Mouse (Mus musculus): ENCODE data around the gene Cacna1c.

The Cacna1c gene

DNA sequence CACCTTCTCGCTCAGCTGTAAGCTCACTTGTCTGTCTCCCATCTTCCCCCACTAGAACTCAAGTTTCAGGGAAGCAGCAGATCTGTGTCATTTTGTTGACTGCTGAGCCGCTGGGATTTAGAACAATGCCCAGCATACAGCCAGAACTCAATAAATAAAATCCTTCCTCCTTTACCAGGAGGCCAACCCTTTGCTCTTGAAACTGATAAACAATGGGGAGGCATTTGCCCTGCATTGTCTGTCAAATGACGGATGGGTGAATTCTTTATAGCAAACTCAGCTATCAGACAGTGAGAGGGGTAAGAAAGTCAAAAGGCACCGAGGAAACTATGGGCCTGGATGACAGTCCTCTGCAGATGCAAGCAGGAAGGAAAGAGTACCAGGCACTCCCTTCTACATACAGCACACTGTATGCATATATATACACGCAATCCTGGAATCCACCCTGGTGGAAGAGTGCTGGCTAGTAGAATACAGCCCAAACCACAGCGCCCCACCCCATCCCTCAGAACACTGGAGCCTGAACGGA is 187.5 kb downstream of the Cacna1c start:
- no peak for DNase-seq (ENCODE audit: low read depth)

- DNase-seq (ENCODE audit: low read depth), result peak; percentile 66
Measured at GRCm38 (mm10) chr6:119004596-119004995, 191.6 kb downstream of the Cacna1c start.

GRCm38 (mm10) chr6:119001442-119001841 is 194.8 kb downstream of the Cacna1c start:
- no peak for DNase-seq (ENCODE audit: low read depth)

- DNase-seq (ENCODE audit: low read depth), result peak; percentile 25
Measured at GRCm38 (mm10) chr6:119000255-119000654, 196.0 kb downstream of the Cacna1c start.

- DNase-seq (ENCODE audit: low read depth), result peak; percentile 29
Measured at GRCm38 (mm10) chr6:118999329-118999875, 196.8 kb downstream of the Cacna1c start.

DNA sequence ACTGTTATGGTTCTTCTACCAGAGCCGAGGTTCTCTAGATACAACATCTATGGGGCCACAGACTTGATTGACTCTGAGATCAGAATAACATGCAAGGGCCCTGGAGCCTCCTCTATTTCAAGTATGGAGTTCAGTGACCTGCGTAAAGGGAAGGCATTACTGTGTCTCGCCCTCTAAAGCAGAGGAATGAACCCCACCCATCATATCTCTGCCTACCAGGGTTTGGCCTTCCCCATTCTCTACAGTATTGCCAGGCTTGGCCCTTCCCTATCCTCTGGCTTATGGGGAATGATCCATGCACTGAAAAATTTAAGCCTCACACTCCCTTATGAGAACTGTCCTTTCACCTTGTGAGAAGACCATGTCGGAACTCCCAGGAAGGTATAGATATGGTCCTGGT is 198.8 kb downstream of the Cacna1c start:
- no peak for DNase-seq (ENCODE audit: low read depth)

- no peak for DNase-seq (ENCODE audit: low read depth)
Measured at GRCm38 (mm10) chr6:118994272-118995061, 201.8 kb downstream of the Cacna1c start.

GRCm38 (mm10) chr6:118992391-118992790 is 203.8 kb downstream of the Cacna1c start:
- no peak for DNase-seq (ENCODE audit: low read depth)

- no peak for DNase-seq (ENCODE audit: low read depth)
Measured at GRCm38 (mm10) chr6:118989999-118990776, 206.0 kb downstream of the Cacna1c start.

GRCm38 (mm10) chr6:118984181-118984901 is 211.9 kb downstream of the Cacna1c start:
- peak; percentile 83 for DNase-seq (ENCODE audit: low read depth)

DNA sequence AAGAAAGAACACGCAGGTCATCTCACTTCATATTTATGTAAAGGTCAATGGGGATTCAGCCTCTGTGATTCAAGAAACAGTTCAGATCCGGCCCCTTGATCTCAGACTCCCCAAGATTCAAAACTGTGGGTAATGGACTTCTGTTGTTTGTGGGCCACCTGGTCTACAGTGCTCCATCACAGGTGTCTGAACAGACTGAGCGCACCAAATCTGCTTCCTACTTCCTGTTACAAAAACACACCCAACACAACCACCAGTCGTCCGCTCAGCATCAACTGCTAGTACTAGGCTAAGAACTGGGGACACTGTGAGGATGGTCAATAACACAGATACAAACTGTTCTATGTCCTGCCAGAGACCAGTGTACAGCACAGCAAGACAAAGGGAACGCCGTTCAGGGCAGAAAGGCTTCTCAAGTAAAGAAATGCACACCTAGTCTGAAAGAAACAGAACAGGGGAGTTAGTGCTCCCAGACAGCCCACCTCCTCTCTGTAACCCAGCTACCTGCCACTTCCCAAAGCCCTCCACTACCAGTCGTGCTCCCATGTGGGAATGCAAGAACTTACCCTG is 212.7 kb downstream of the Cacna1c start:
- no peak for DNase-seq (ENCODE audit: low read depth)

DNA sequence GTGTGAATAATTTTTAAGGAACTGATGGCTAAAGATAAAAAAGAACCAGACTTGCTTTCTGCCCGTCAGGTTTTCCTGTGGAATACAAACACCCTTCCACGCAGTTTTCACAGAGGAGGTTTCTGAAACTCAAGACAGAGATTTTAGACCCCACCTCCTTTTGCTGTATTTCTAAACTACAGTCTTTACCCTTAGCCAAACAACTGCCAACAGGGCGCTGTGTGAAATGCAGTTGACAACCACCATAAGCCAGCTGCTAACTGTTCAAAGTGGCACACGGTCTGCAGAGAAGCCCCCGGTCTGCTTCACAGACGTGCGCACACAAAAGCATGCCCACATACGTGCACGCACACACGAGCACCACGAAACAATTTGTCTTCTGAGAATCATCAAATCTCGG is 216.0 kb downstream of the Cacna1c start:
- no peak for DNase-seq (ENCODE audit: low read depth)

GRCm38 (mm10) chr6:118977443-118978271 is 218.6 kb downstream of the Cacna1c start:
- DNase-seq (ENCODE audit: low read depth), result no peak

DNA sequence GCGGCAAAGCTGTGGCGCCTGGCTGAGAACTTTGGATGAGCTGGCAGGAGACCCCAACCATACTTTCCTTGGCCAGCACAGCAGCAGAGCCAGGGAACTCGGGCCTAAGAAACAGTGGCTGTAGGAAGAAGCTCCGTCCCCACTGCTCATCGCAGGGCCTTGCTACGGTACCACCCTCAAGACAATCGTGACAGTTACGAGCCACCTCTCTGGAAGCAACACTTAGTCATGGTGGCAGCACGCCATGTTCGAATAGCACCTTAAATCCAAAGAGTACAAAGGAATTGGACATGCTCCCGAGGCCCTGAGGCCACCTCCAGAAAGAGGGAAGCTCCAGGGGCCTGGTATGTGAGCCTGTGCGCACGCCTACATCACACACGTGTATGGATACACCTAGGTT is 219.6 kb downstream of the Cacna1c start:
- DNase-seq (ENCODE audit: low read depth), result no peak

GRCm38 (mm10) chr6:118971844-118972531 is 224.2 kb downstream of the Cacna1c start:
- no peak for DNase-seq (ENCODE audit: low read depth)

DNA sequence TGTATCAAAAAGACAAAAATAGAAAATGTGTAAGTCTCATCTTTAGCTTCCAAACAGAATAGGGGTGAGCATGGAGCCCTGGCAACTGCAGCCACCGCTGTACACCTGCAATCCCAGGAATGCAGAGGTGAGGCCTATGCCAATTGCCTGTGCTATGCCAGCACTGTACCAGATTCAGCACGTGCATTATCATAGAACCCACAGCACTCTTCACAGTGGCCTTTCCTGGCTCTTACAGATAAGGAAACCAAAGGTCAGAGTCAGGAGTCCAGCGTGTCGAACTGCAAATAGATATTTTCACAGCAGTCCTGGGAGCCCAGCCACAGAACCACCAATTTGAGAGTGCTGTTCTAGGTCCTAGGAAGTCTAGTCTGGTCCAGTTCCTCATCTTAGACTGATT is 227.4 kb downstream of the Cacna1c start:
- no peak for DNase-seq (ENCODE audit: low read depth)

GRCm38 (mm10) chr6:118966904-118967303 is 229.3 kb downstream of the Cacna1c start:
- DNase-seq (ENCODE audit: low read depth), result no peak

GRCm38 (mm10) chr6:118965577-118965976 is 230.6 kb downstream of the Cacna1c start:
- no peak for DNase-seq (ENCODE audit: low read depth)

- DNase-seq (ENCODE audit: low read depth), result no peak
Measured at GRCm38 (mm10) chr6:118963806-118964205, 232.4 kb downstream of the Cacna1c start.

DNA sequence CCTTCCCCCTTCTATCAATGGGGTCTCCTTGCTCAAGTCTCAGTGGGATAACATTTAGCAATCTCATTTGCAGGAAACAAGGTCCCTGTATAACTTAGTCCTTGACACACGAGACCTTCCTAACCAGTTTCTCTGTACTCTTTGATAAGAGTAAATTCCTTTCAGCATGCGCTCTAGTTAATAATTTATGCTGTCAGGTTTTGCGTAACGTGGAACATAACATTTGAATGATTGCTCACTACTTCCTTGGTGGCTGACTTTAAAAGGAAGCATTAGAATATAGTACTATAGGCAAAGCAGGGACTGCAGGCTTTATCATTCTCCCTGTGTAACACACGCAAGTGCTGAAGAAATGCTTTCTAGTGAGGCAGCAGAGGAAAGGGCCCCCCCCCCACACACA is 232.9 kb downstream of the Cacna1c start:
- DNase-seq (ENCODE audit: low read depth), result peak; percentile 50
